Mouse (Mus musculus): Measurements from ENCODE around the gene Optn. TPM values are rescaled to one million over a fixed set of nuclear protein-coding genes. Genes with fewer than 3 reads are reported as not detected.

Optn gene
- polyA plus RNA-seq, 1 experiment, result 11.2 TPM

- H3K27me3 ChIP-seq (ENCODE audit: control insufficient read depth, insufficient read depth, insufficient read length), result no peaks in the 10 kb centered on the region
- H3K4me2 ChIP-seq (ENCODE audit: low read depth), result no peak overlapping the region
- H3ac ChIP-seq (ENCODE audit: control insufficient read depth, insufficient read length), result no peak overlapping the region
- TF ChIP-seq E2F4 (IDR thresholded peaks at IDR 0.05; ENCODE audit: insufficient read depth) (no peak), TCF3 (IDR thresholded peaks at IDR 0.05; ENCODE audit: insufficient read length, low read depth) (no peak), CEBPB (IDR thresholded peaks at IDR 0.05; ENCODE audit: insufficient read depth, poor library complexity, severe bottlenecking) (no peak), MYOG (IDR thresholded peaks at IDR 0.05; ENCODE audit: control insufficient read depth in 1 of 3, insufficient read depth in 1 of 3, insufficient read length in 2 of 3, low read depth in 2 of 3) (no peak), POLR2AphosphoS2 (IDR thresholded peaks at IDR 0.05; ENCODE audit: insufficient read length, low read depth) (no peak), MAX (IDR thresholded peaks at IDR 0.05; ENCODE audit: low read depth) (no peak), MYOD1 (IDR thresholded peaks at IDR 0.05; ENCODE audit: control insufficient read depth in 1 of 3, insufficient read length in 2 of 3, low read depth in 2 of 3) (no peak), POLR2A (IDR thresholded peaks at IDR 0.05; ENCODE audit: insufficient read length, low read depth) (no peak), USF1 (IDR thresholded peaks at IDR 0.05; ENCODE audit: low read depth) (no peak), SRF (IDR thresholded peaks at IDR 0.05; ENCODE audit: control insufficient read depth, insufficient read length, low read depth) (no peak), TCF12 (IDR thresholded peaks at IDR 0.05; ENCODE audit: insufficient read depth, poor library complexity, severe bottlenecking) (no peak), REST (IDR thresholded peaks at IDR 0.05; ENCODE audit: insufficient read depth, insufficient read length) (no peak)
- no peaks in the 10 kb centered on the region for H3K79me2 ChIP-seq (ENCODE audit: control insufficient read depth, insufficient read depth)
- no peak overlapping the region for H3K4me3 ChIP-seq
- peaks cover 12% of the 10 kb centered on the region for H3K36me3 ChIP-seq (ENCODE audit: control insufficient read depth, insufficient read depth)
Observed at GRCm38 (mm10) chr2:4993584-4993983, 70.3 kb downstream of the Optn start.

DNA sequence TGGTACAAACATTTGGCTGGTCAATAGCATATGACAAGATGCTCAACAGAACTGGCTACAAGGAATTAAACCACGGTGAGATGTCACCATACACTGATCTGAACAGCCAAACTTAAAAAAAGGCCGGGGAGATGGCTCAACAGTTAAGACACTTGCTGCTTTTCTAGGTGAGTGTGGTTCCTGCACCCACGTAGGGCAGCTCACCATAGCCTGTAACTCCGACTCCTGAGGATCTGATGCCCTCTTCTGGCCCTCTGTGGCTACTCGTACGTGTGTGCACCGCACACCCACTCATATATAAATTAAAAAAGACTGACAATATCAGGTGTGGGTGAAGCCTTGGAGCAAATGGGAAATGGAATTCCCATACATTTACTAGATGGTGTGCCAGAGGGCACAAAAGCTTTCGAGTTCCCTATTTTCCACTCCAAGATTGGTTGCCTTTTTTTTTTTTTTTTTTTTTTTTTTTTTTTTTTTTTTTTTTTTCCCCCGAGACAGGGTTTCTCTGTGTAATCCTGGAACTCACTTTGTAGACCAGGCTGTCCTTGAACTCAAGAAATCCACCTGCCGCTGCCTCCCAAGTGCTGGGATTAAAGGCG is 74.9 kb downstream of the Optn start:
- H3ac ChIP-seq (ENCODE audit: control insufficient read depth, insufficient read length), result no peak overlapping the region
- TF ChIP-seq POLR2A (IDR thresholded peaks at IDR 0.05; ENCODE audit: insufficient read length, low read depth), result no peak
- no peak for TF ChIP-seq SRF (IDR thresholded peaks at IDR 0.05; ENCODE audit: control insufficient read depth, insufficient read length, low read depth)
- no peak for TF ChIP-seq E2F4 (IDR thresholded peaks at IDR 0.05; ENCODE audit: insufficient read depth)
- TF ChIP-seq MYOD1 (IDR thresholded peaks at IDR 0.05; ENCODE audit: control insufficient read depth in 1 of 3, insufficient read length in 2 of 3, low read depth in 2 of 3), result no peak
- no peak for TF ChIP-seq POLR2AphosphoS2 (IDR thresholded peaks at IDR 0.05; ENCODE audit: insufficient read length, low read depth)
- no peak for TF ChIP-seq TCF12 (IDR thresholded peaks at IDR 0.05; ENCODE audit: insufficient read depth, poor library complexity, severe bottlenecking)
- TF ChIP-seq MAX (IDR thresholded peaks at IDR 0.05; ENCODE audit: low read depth), result no peak
- no peak for TF ChIP-seq USF1 (IDR thresholded peaks at IDR 0.05; ENCODE audit: low read depth)
- no peak for TF ChIP-seq CEBPB (IDR thresholded peaks at IDR 0.05; ENCODE audit: insufficient read depth, poor library complexity, severe bottlenecking)
- no peak for TF ChIP-seq REST (IDR thresholded peaks at IDR 0.05; ENCODE audit: insufficient read depth, insufficient read length)
- TF ChIP-seq MYOG (IDR thresholded peaks at IDR 0.05; ENCODE audit: control insufficient read depth in 1 of 3, insufficient read depth in 1 of 3, insufficient read length in 2 of 3, low read depth in 2 of 3), result no peak
- no peak for TF ChIP-seq TCF3 (IDR thresholded peaks at IDR 0.05; ENCODE audit: insufficient read length, low read depth)
- peaks cover 3% of the 10 kb centered on the region for H3K36me3 ChIP-seq (ENCODE audit: control insufficient read depth, insufficient read depth)
- H3K79me2 ChIP-seq (ENCODE audit: control insufficient read depth, insufficient read depth), result no peaks in the 10 kb centered on the region
- no peak overlapping the region for H3K4me2 ChIP-seq (ENCODE audit: low read depth)
- no peaks in the 10 kb centered on the region for H3K27me3 ChIP-seq (ENCODE audit: control insufficient read depth, insufficient read depth, insufficient read length)
- H3K4me3 ChIP-seq, result no peak overlapping the region

GRCm38 (mm10) chr2:4987388-4988180 is 76.3 kb downstream of the Optn start:
- H3K36me3 ChIP-seq (ENCODE audit: control insufficient read depth, insufficient read depth), result peaks cover 2% of the 10 kb centered on the region
- TF ChIP-seq SRF (IDR thresholded peaks at IDR 0.05; ENCODE audit: control insufficient read depth, insufficient read length, low read depth) (no peak), MAX (IDR thresholded peaks at IDR 0.05; ENCODE audit: low read depth) (no peak), POLR2AphosphoS2 (IDR thresholded peaks at IDR 0.05; ENCODE audit: insufficient read length, low read depth) (no peak), POLR2A (IDR thresholded peaks at IDR 0.05; ENCODE audit: insufficient read length, low read depth) (no peak), USF1 (IDR thresholded peaks at IDR 0.05; ENCODE audit: low read depth) (no peak), CEBPB (IDR thresholded peaks at IDR 0.05; ENCODE audit: insufficient read depth, poor library complexity, severe bottlenecking) (no peak), E2F4 (IDR thresholded peaks at IDR 0.05; ENCODE audit: insufficient read depth) (no peak), REST (IDR thresholded peaks at IDR 0.05; ENCODE audit: insufficient read depth, insufficient read length) (no peak), MYOG (IDR thresholded peaks at IDR 0.05; ENCODE audit: control insufficient read depth in 1 of 3, insufficient read depth in 1 of 3, insufficient read length in 2 of 3, low read depth in 2 of 3) (no peak), TCF3 (IDR thresholded peaks at IDR 0.05; ENCODE audit: insufficient read length, low read depth) (no peak), TCF12 (IDR thresholded peaks at IDR 0.05; ENCODE audit: insufficient read depth, poor library complexity, severe bottlenecking) (no peak)

DNA sequence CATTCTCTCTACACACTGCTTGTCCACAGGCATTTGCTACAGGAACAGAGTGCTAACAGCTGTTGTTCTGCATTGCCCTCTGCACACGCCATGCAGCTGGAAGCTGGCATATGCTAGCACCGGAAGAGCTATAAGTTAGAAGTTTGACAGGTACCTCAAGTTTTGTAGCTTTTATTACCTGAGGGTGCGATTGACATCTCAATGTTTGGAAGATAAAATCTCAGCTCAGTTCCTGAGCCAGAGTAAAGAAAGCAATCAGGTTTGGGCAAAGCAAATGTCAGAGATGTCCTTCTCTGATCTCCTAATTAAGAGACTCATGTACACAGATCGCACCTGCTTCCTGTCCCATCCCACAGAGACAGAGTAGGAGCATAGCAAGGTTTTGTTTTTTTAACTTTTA is 77.1 kb downstream of the Optn start:
- H3ac ChIP-seq (ENCODE audit: control insufficient read depth, insufficient read length), result no peak overlapping the region
- no peak for TF ChIP-seq E2F4 (IDR thresholded peaks at IDR 0.05; ENCODE audit: insufficient read depth)
- TF ChIP-seq CEBPB (IDR thresholded peaks at IDR 0.05; ENCODE audit: insufficient read depth, poor library complexity, severe bottlenecking), result no peak
- TF ChIP-seq TCF12 (IDR thresholded peaks at IDR 0.05; ENCODE audit: insufficient read depth, poor library complexity, severe bottlenecking), result no peak
- no peak for TF ChIP-seq POLR2AphosphoS2 (IDR thresholded peaks at IDR 0.05; ENCODE audit: insufficient read length, low read depth)
- TF ChIP-seq MYOG (IDR thresholded peaks at IDR 0.05; ENCODE audit: control insufficient read depth in 1 of 3, insufficient read depth in 1 of 3, insufficient read length in 2 of 3, low read depth in 2 of 3), result no peak
- no peak for TF ChIP-seq POLR2A (IDR thresholded peaks at IDR 0.05; ENCODE audit: insufficient read length, low read depth)
- TF ChIP-seq REST (IDR thresholded peaks at IDR 0.05; ENCODE audit: insufficient read depth, insufficient read length), result no peak
- no peak for TF ChIP-seq TCF3 (IDR thresholded peaks at IDR 0.05; ENCODE audit: insufficient read length, low read depth)
- no peak for TF ChIP-seq USF1 (IDR thresholded peaks at IDR 0.05; ENCODE audit: low read depth)
- TF ChIP-seq SRF (IDR thresholded peaks at IDR 0.05; ENCODE audit: control insufficient read depth, insufficient read length, low read depth), result no peak
- H3K4me3 ChIP-seq, result no peak overlapping the region
- no peaks in the 10 kb centered on the region for H3K27me3 ChIP-seq (ENCODE audit: control insufficient read depth, insufficient read depth, insufficient read length)
- H3K4me2 ChIP-seq (ENCODE audit: low read depth), result no peak overlapping the region
- H3K36me3 ChIP-seq (ENCODE audit: control insufficient read depth, insufficient read depth), result no peaks in the 10 kb centered on the region
- no peaks in the 10 kb centered on the region for H3K79me2 ChIP-seq (ENCODE audit: control insufficient read depth, insufficient read depth)

More at GRCm38 (mm10) chr2:4987388-4988180, 76.3 kb downstream of the Optn start:
- Histone ChIP-seq H3K79me2 (ENCODE audit: control insufficient read depth, insufficient read depth) (no peaks in the 10 kb centered on the region), H3K27me3 (ENCODE audit: control insufficient read depth, insufficient read depth, insufficient read length) (no peaks in the 10 kb centered on the region), H3K4me3 (no peak overlapping the region), H3K4me2 (ENCODE audit: low read depth) (no peak overlapping the region), H3ac (ENCODE audit: control insufficient read depth, insufficient read length) (no peak overlapping the region)

Data from myocyte (in vitro differentiated cells).